Mouse (Mus musculus): Measurements from ENCODE around the gene Ankrd13b.
A peak's percentile ranks its signal among the peaks of the same experiment; 100 is the strongest.

DNA sequence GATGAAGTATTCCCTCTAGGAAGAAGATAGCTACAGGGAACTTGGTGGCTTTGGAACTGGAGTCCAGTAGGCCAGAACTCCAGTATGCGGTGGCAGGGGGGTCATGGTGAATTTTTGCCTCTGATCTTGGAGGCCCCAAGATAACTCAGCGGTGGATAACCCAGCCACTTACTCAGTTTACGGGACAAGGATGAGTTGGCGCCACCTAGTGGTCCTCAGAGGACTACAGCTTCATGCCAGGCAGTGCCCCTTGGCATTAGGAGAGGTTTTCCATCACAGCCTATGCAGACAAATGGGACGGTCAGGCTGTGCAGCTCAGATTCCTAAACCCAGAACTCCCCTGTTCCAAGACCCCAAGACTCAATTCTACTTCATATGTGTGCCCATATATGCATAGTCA is 11.9 kb upstream of the Ankrd13b start:
- TF ChIP-seq CTCF (IDR thresholded peaks at IDR 0.05; ENCODE audit: extremely low read depth, insufficient read depth, insufficient read length, insufficient replicate concordance) (peak; percentile 81; the same call in 1 of the 2 replicates), POLR2A (IDR thresholded peaks at IDR 0.05; ENCODE audit: low read depth, low read length) (no peak)

Measured in spleen, adult 2 months (tissue).